Mouse (Mus musculus): ENCODE data around the gene Card10. TPM values are rescaled to one million over a fixed set of nuclear protein-coding genes. Genes with fewer than 3 reads are reported as not detected.

The Card10 gene
- total RNA-seq (2023) = 38.0 and 51.1 TPM in 2 replicates

DNA sequence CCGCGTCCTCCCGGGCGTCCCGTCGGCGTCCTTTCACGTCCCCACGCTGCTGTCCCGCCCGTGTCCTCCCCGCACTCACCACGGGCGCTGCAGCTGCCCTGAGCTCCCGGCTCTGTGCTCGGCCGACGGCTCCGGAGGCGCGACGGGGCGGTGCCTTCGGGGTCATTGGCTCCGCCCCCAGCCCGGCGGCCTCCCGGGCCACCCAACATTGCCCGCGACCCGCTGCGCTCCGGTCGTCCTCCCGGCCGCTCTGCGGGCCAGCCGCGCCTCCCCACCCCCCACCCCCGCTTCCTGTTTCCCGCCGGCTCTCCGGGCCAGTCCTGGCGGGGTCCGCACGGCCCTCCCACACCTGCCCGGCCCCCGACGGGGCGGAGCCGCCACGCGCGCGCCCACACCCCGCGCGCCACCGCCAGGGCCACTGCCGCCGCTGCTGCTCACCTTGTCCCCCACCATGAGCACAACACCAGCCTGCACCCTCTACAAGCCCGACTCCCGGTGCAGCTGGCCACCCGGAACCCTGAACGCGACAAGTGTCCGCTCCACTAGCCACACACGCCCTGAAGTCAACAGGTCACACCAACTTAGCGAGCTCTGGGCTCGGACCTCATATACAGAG, at the start of gene Card10:
Gene Card10 (minus strand): TSS at position 267 of the 616 bp plus-strand sequence.

DNA sequence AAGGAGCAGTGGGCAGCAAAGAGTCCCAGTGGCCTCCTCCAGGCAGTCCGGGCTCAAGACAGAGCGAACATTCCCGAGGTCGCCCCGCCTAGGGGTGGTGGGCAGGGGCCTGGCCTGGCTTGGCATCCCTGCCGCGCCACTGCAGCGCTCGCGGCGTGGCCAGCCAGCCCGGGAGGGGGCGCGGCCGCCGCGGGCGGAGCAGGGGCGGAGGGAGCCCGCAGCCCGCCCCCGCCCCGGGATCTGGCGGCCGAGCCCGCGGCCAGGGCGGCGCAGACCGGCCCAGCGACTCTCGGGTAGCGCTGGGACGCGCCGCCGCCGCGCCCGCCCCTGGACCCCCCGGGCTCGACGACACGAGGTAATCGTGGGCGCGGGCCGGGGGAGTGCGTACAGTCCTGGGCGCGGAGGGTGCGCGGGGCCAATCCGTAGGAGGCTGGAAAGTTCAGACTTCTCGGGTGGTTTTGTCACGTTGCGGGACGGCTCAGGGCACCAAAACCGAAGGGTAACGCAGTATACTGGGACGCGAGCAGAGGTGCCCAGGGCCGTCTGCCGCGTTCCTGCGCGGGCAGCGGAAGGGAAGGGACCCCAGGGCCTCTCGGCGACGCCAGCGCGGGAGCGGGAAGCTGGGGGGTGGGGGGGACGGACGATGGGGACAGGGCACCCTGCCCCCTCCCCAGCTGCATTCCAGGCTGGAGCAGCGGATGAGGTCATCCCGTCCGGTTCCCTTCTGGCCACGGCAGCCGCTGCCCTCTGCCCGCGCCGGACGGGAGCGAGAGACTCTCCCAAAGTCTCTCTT, 39.7 kb upstream of the Card10 start, which contains the start of gene Cdc42ep1:
Gene Cdc42ep1 (plus strand): TSS at position 254 of the 793 bp plus-strand sequence.

GRCm38 (mm10) chr15:78773290-78773729, 29.5 kb downstream of the Card10 start, which contains the start of gene Mfng:
Gene Mfng (minus strand): TSS chr15:78773475.

Other genes with a start within 250 kb of the Card10 start
- 1,248 and 1,692 TPM in 2 replicates for gene Rac2, start 230.3 kb downstream of the Card10 start, total RNA-seq (2023)
- 179 and 199 TPM in 2 replicates for gene Cyth4, start 206.0 kb downstream of the Card10 start, total RNA-seq (2023)
- gene Elfn2, start 84.3 kb downstream of the Card10 start, total RNA-seq (2023) = 0.18 and 0.54 TPM in 2 replicates
- 9.8 and 11.6 TPM in 2 replicates for gene Mfng, start 29.6 kb downstream of the Card10 start, total RNA-seq (2023)
- 0.16 TPM in 1 of 2 replicates, not detected in the other for gene Cdc42ep1, start 39.6 kb upstream of the Card10 start, total RNA-seq (2023)
- gene Lgals2, start 52.5 kb upstream of the Card10 start, total RNA-seq (2023) = not detected in 2 replicates
- 78.1 and 82.2 TPM in 2 replicates for gene Gga1, start 74.1 kb upstream of the Card10 start, total RNA-seq (2023)
- not detected in 2 replicates for gene Gm49510, start 96.6 kb upstream of the Card10 start, total RNA-seq (2023)
- 79.0 and 84.2 TPM in 2 replicates for gene Sh3bp1, start 96.7 kb upstream of the Card10 start, total RNA-seq (2023)
- gene Pdxp, start 110.9 kb upstream of the Card10 start, total RNA-seq (2023) = 1.5 and 2.1 TPM in 2 replicates
- 96.1 and 170 TPM in 2 replicates for gene Lgals1, start 123.7 kb upstream of the Card10 start, total RNA-seq (2023)
- gene Nol12, start 131.9 kb upstream of the Card10 start, total RNA-seq (2023) = 13.9 and 16.8 TPM in 2 replicates
- 187 and 211 TPM in 2 replicates for gene Triobp, start 144.7 kb upstream of the Card10 start, total RNA-seq (2023)
- 16.5 and 23.8 TPM in 2 replicates for gene H1f0, start 225.4 kb upstream of the Card10 start, total RNA-seq (2023)
- gene Galr3, start 238.8 kb upstream of the Card10 start, total RNA-seq (2023) = not detected in 2 replicates